Mouse (Mus musculus) left cerebral cortex, adult 18-20 months (tissue): ENCODE results near the gene Fam181a. TPM values are rescaled to one million over a fixed set of nuclear protein-coding genes. Genes with fewer than 3 reads are reported as not detected.

Experiments used
- DNase-seq, 2 experiments: peaks; one replicate each; pipeline ENCODE4 v3.0.0; 2021 to 2022; ENCODE audit warnings: low spot score in 2 of 2, mixed read lengths in 1 of 2
- long read RNA-seq, 2 experiments: library from polyadenylated mRNA; stranded (forward); transcript quantifications; one replicate each; pipeline ENCODE4 v2.0.0; 2021
- total RNA-seq, 2 experiments: library from RNA; stranded (reverse); gene quantifications; 2 replicates each; pipeline ENCODE4 v1.2.3; 2021

Fam181a gene
- 1 to 10 TPM; 2.9 to 4.6 TPM for total RNA-seq
- long read RNA-seq, experiment 1, partial matches to known transcripts = 0 of 2 reads
- long read RNA-seq, experiment 1, other reads (novel, unspliced or antisense) = 0 of 2 reads
- long read RNA-seq, experiment 2, transcript Fam181a-202 (2 exons, 665 nt) = major isoform, 5 of 7 reads
- long read RNA-seq, experiment 2, partial matches to known transcripts = 0 of 7 reads
- long read RNA-seq, experiment 2, other reads (novel, unspliced or antisense) = 2 of 7 reads

GRCm38 (mm10) chr12:103310744-103311267 is at the start of gene Fam181a:
Fam181a (plus strand) TSS chr12:103310975.
- DNase-seq = no peak

GRCm38 (mm10) chr12:103262017-103262865 is 48.5 kb upstream of the Fam181a start:
- DNase-seq = no peak

- no peak for DNase-seq
Measured at GRCm38 (mm10) chr12:103266605-103267004, 44.2 kb upstream of the Fam181a start.

GRCm38 (mm10) chr12:103272176-103272575 is 38.6 kb upstream of the Fam181a start:
- peak; percentile 31 for DNase-seq

- peak in 1 of 2 experiments; percentile 13 for DNase-seq
Measured at GRCm38 (mm10) chr12:103273051-103273450, 37.7 kb upstream of the Fam181a start.

GRCm38 (mm10) chr12:103273732-103274131 is 37.0 kb upstream of the Fam181a start:
- DNase-seq = no peak

GRCm38 (mm10) chr12:103276422-103276821 is 34.4 kb upstream of the Fam181a start:
- DNase-seq = peak; percentile 24 to 34

GRCm38 (mm10) chr12:103281491-103281890 is 29.3 kb upstream of the Fam181a start:
- DNase-seq = no peak

GRCm38 (mm10) chr12:103281912-103282311 is 28.9 kb upstream of the Fam181a start:
- no peak for DNase-seq

- DNase-seq = no peak
Measured at GRCm38 (mm10) chr12:103282936-103283335, 27.8 kb upstream of the Fam181a start.

- no peak for DNase-seq
Measured at GRCm38 (mm10) chr12:103283411-103283810, 27.4 kb upstream of the Fam181a start.

- no peak for DNase-seq
Measured at GRCm38 (mm10) chr12:103287276-103287675, 23.5 kb upstream of the Fam181a start.

GRCm38 (mm10) chr12:103292366-103292765 is 18.4 kb upstream of the Fam181a start:
- DNase-seq = no peak

- no peak for DNase-seq
Measured at GRCm38 (mm10) chr12:103296292-103296691, 14.5 kb upstream of the Fam181a start.

- no peak for DNase-seq
Measured at GRCm38 (mm10) chr12:103300493-103300892, 10.3 kb upstream of the Fam181a start.

- peak; percentile 72 to 82 for DNase-seq
Measured at GRCm38 (mm10) chr12:103301645-103302044, 9.1 kb upstream of the Fam181a start.

GRCm38 (mm10) chr12:103302960-103303359 is 7.8 kb upstream of the Fam181a start:
- no peak for DNase-seq

GRCm38 (mm10) chr12:103306224-103306623 is 4.6 kb upstream of the Fam181a start:
- peak in 1 of 2 experiments; percentile 49 for DNase-seq

- peak; percentile 22 to 58 for DNase-seq
Measured at GRCm38 (mm10) chr12:103306720-103307119, 4.1 kb upstream of the Fam181a start.

GRCm38 (mm10) chr12:103311921-103312320 is 1.1 kb downstream of the Fam181a start:
- DNase-seq = no peak

- DNase-seq = no peak
Measured at GRCm38 (mm10) chr12:103313274-103313673, 2.5 kb downstream of the Fam181a start.
